Mouse (Mus musculus) heart, embryonic 14.5 days (tissue): ENCODE results near the gene Olfr17. TPM values are rescaled to one million over a fixed set of nuclear protein-coding genes. Genes with fewer than 3 reads are reported as not detected.

Source experiments
- polyA plus RNA-seq: library from polyadenylated mRNA; unstranded; fragments of >200 nt; fragmentation: Nextera tagmentation; extraction: Ambion mirVana; gene quantifications from 2 replicates; pipeline ENCODE4 v1.2.1, GENCODE M21; 2014

The Olfr17 gene
- polyA plus RNA-seq, 1 experiment from 2014 or later = not detected

Other genes with a start within 250 kb of the Olfr17 start
- not detected in 2 replicates for gene Olfr703, start 249.9 kb upstream of the Olfr17 start, polyA plus RNA-seq
- not detected in 2 replicates for gene Olfr704, start 230.0 kb upstream of the Olfr17 start, polyA plus RNA-seq
- not detected in 2 replicates for gene Olfr705, start 216.3 kb upstream of the Olfr17 start, polyA plus RNA-seq
- gene Olfr706, start 205.1 kb upstream of the Olfr17 start, polyA plus RNA-seq = not detected in 2 replicates
- not detected in 2 replicates for gene Olfr707, start 192.0 kb upstream of the Olfr17 start, polyA plus RNA-seq
- not detected in 2 replicates for gene Olfr1532-ps1, start 185.2 kb upstream of the Olfr17 start, polyA plus RNA-seq
- not detected in 2 replicates for gene Olfr709-ps1, start 161.0 kb upstream of the Olfr17 start, polyA plus RNA-seq
- not detected in 2 replicates for gene Olfr710, start 144.9 kb upstream of the Olfr17 start, polyA plus RNA-seq
- gene Olfr6, start 129.3 kb upstream of the Olfr17 start, polyA plus RNA-seq = not detected in 2 replicates
- gene Olfr711, start 117.8 kb upstream of the Olfr17 start, polyA plus RNA-seq = not detected in 2 replicates
- not detected in 2 replicates for gene Olfr2, start 87.1 kb upstream of the Olfr17 start, polyA plus RNA-seq
- gene Olfr713, start 62.0 kb upstream of the Olfr17 start, polyA plus RNA-seq = not detected in 2 replicates
- gene Olfr714, start 22.2 kb upstream of the Olfr17 start, polyA plus RNA-seq = not detected in 2 replicates
- not detected in 2 replicates for gene Olfr715b, start 17.1 kb downstream of the Olfr17 start, polyA plus RNA-seq
- gene Olfr715, start 37.9 kb downstream of the Olfr17 start, polyA plus RNA-seq = not detected in 2 replicates
- not detected in 2 replicates for gene Olfr716, start 45.1 kb downstream of the Olfr17 start, polyA plus RNA-seq
- gene Nlrp14, start 73.8 kb downstream of the Olfr17 start, polyA plus RNA-seq = not detected in 2 replicates
- not detected in 2 replicates for gene Rbmxl2, start 116.2 kb downstream of the Olfr17 start, polyA plus RNA-seq